Mouse (Mus musculus) ES-Bruce4 (cell line): ENCODE measurements at regions not wholly inside any gene's neighbourhood (a gene's known extent, or its start where the extent isn't known, plus 50 kb on each side); places are given as distances from the start of the nearest gene placed in this dataset.

ENCODE experiments used
- CTCF ChIP-seq: IDR thresholded peaks from one replicate; pipeline ENCODE4 v1.8.1; 2011; ENCODE audit warnings: low read depth, low read length
- EP300 ChIP-seq: IDR thresholded peaks from 2 replicates; pipeline ENCODE4 v1.6.1; 2011; ENCODE audit warnings: low read depth, low read length; ENCODE audit not compliant: insufficient read depth
- POLR2A ChIP-seq: IDR thresholded peaks from one replicate; pipeline ENCODE4 v1.8.1; 2011; ENCODE audit warnings: low read length; ENCODE audit not compliant: insufficient read depth

DNA sequence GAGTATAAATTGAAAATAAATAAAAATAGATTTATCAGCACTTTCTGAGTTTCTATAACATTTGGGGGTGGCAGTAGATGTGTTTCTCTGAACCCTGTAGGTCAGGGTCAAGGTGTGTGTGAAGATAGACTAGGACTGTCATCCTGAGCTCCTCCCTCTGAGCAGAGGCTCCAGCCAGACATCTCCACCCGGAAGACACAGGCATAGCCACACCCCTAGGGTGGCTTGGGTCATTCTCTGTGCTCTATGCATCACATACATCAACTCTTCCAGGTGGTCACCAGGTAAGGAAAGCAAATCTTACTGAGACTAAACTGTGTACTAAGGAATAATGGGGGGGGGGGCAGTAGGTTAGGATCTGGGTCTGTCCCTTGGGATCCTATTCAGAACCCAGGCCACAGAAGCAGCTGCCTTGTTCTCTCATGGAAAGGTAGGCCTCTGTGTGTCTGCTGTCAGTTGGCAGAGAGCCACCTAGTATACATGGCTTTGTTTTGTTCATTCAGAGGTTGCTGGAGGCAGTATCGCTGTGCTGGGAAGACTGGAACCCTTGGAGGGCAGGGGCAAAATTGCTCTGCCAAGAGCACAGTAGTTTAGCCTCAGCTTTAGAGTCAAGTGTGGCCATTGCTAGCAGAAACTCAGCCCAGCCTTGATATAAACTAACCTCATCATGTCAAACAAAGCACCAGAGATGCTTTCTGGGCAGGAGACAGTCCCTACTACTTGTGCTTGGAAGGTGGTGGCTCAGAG, 240.3 kb downstream of the Bcl11a start:
- no peak for TF ChIP-seq CTCF
- no peak for TF ChIP-seq POLR2A
- TF ChIP-seq EP300: no peak
